Mouse (Mus musculus): Measurements from ENCODE around the gene Raf1.

Raf1 gene

DNA sequence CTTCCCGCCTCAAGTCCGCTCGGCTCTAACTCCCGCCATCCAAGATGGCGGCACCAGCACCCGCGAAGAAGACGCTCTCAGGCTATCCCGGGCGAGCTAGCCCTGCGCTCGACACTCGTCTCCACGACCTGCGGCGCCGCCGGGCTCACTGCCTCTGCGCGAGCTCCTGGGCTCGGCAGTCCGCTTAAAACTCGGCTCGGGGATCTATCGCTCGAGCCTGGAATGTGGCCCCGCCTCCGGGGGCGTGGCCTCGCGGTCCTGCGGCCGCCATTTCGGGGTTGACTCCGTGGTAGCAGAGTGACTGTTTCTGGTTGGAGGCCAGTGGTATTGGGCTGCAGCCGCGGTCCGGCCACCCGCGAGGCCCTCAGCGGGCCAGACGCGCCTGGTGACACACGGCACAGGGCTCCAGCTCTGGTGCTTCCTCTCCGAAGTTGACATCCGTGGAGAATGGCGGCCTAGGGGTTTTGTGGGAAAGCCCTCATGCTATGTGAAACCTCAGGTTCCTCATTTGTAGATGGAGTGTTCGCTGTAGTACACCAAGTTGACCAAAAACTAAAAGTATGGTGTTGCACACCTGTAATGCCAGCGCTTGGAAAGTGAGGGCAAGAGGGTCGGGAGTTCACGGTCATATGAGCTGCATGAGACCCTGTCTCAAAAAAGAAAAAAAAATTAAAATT lies at the start of gene Raf1:
Raf1 (minus strand) TSS at position 184 of the 677 bp plus-strand sequence.
- in situ Hi-C loops (cut with MboI, MseI) = no loop called here

DNA sequence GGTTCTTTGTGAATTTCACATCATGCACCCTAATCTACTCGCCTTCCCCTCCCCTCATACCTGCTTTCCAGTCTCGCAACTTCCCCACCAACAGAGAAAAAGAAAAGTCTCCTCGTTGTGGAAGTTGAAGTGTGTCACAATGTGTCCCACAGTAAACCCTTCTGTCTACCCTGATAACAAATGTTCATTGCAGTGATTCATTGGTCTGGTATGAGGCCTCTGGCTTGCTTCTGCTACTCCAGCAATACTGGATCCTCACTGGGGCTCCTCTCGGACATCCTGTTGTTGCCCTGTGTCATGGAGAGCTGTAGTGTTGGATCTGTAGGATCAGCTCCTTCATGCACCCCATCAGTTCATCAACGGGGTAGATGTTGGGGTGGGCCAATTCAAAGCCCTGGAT lies 45.8 kb upstream of the Raf1 start:
- in situ Hi-C loops (cut with MboI, MseI) = loop anchor here in 1 of 2 experiments (5.0 kb wide), 1 partner anchor 550 kb away; no protein-coding TSS in a partner anchor

DNA sequence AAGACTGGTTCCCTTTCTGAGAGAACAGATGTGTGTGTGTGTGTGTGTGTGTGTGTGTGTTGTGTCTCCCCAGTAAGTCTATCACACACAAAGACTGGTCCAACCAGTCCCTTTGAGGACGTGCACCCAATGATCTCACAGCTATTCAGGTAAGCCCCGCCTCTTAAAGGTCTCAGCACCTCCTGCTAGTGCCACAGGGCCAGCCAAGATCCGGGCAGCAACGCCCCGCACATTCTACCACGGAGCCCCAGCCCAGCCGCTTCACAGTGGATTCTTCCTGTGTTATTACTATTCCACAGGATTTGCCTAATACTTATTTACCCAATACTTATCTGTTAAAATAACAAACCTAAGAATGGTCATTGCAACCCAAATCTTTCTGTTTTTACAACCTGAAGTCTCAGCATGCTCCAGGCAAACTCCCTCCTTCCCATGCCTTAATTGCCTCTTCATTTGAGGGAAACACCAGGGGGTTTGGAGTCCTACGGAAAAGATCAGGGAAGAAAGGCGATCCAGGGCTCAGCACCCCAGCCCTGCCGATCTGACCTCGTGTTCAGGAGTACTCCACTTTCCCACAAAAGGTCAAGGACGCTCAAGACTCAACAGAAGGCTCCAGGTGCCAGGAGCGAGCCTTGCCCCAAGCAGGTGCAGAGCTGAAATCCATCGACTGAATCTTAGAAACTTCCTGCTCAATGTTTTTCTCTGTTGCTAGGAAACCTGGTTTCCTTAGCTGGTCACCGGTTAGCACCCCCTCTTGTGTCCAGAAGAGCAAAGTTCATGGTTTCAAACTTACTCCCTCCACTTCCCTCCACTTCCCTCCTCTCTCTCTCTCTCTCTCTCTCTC lies 41.5 kb upstream of the Raf1 start:
- in situ Hi-C loops (cut with MboI, MseI) = no loop called here

DNA sequence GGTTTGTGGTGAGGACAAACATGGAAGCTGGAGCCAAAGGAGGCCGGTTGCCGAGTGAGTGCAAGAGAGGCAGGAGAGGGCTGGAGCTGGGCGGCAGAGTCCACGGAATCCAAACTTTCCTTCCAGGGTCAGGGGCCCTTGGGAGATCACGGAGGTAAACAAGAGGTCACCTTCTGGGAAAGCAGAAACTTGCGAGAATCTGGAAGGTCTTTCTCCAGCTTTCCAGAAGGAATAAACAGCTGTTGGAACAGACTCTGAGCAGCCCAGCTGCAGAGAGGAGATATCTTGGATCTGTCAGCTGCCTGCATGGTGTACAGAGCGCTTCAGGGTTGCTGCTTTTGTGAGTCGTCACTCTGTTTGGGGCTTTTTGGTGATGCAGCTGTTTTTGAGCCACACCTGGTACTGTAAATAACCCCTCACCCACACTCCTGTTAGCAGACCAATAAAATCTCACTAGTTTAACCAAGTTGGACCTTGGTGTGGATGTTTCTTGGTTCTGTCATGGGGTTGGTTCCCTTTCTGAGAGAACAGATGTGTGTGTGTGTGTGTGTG lies 40.7 kb upstream of the Raf1 start:
- in situ Hi-C loops (cut with MboI, MseI) = no loop called here

DNA sequence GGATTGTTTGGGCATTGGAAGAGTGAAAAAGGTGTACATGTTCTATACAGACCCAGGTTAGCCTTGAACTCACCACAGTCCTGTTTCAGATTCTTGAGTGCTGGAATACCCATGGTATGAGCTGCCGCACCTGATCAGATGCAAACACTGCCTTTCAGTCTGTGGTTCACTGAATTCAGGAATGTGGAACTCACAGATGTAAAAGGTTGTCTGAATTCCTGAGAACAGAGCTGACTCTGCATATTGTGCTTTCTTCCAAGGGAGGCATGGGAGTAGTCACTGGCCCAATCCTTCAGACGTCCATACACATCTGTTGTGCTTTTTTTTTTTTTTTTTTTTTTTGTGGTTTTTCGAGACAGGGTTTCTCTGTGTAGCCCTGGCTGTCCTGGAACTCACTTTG lies 34.8 kb upstream of the Raf1 start:
- in situ Hi-C loops (cut with MboI, MseI) = no loop called here

DNA sequence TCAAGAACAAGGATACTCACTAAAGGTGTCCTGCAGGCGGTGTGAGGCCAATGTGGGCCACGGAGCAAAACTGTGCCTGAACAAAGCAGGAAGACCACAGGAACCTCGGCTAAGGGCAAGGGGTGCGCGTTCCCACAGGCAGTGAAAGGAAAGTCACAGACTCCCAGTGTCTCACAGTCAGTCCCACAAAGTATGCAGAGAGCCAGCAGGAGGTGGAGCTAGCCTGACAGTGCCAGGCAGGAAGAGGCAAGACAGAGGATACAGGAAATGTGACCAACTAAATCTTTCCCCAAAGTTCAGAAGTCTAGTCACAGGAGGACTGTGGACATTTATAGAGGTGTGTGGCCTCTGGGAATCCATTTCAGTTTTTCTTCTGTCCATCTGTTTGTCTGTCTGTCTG lies 26.5 kb upstream of the Raf1 start:
- in situ Hi-C loops (cut with MboI, MseI) = no loop called here

DNA sequence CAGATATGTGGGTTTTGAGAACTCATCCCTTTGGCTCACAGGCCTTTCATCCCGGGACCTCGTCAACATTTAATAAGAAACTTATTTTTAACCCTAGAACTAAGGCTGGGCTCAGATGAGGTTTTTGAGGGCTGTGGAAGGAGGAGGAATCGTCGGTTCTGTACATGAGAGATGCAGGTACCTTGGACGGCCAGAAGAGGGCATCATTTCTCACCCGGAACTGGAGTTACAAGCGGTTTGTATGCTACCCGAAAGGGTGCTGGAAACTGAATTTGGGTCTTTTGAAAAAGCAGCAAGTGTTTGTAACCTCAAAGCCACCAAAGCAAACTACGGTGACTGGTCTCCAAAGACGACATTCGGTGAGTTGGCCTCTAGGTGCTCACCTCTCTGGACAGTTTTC lies 24.9 kb upstream of the Raf1 start:
- in situ Hi-C loops (cut with MboI, MseI) = no loop called here

DNA sequence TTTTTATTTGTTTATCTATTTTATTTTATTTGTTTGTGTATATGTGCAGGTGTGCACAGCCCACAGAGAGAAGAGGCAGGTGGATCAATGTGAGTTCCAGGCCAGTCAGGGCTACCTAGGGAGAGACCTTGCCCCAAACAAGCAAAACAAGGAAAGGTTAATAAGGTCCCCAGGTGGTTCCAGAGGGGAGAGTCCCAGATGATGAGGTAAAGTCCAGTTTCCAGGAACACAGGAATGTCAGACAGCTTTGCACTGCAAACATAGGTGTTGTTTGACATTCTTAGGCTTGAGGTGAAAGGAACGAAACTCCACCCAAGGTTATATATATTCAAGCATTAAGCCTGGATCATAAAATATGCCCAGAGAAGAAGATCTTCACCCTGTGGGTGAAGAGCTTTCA lies 24.3 kb upstream of the Raf1 start:
- in situ Hi-C loops (cut with MboI, MseI) = no loop called here

DNA sequence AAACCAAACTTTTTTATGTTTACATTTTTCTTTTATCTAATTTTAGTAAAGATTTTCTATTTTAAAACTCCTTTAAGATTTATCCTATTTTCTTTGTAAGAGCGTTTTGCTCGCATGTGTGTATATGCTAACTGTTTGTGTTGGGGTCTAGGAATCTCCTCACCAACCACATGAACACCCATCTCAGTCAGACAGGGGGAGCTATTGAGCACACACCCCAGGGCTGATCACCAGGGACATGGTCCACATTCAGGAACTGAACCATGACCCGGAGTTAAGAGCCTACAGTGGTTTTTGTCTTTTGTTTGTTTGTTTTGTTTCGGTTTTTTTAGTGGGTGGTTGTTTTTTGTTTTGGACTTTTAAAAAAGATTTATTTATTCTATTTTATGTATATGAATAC lies 22.3 kb upstream of the Raf1 start:
- in situ Hi-C loops (cut with MboI, MseI) = no loop called here

DNA sequence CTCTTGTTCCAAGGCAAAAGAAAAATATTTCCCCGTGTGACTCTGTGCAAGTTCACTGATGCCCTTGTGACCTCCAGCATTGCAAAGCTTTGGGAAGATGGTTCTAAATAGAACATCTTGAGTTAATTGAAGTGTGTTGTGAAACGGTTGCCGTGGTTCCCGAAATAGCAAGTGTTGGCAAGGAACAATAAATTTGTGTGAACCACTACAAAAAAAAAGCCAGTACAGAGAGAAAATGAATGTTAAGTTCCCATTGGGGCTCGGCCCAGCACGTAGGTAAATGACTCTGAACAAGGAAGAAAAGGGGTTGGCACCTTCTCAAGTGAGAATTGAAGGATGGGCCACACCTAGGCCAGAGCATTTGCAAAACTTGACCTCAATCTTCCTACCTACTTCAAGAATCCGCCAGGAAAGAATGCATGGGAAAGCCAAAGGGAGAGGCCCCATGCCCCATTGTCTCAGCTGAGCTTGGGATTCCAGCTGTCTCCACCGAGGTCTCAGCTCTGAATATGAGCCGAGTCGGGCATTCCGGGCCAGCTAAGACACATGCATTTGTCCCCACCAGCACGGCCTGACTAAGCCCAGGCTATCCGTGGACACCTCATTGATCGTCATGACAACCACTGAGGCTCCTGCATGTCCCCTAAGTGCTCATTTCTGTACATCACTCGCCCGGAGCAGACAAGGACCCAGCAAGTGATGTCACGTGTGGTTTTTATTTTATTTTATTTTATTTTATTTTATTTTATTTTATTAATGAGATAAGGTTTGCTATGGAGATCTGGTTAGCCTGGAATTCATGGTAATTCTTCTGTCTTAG lies 21.5 kb upstream of the Raf1 start:
- in situ Hi-C loops (cut with MboI, MseI) = no loop called here

DNA sequence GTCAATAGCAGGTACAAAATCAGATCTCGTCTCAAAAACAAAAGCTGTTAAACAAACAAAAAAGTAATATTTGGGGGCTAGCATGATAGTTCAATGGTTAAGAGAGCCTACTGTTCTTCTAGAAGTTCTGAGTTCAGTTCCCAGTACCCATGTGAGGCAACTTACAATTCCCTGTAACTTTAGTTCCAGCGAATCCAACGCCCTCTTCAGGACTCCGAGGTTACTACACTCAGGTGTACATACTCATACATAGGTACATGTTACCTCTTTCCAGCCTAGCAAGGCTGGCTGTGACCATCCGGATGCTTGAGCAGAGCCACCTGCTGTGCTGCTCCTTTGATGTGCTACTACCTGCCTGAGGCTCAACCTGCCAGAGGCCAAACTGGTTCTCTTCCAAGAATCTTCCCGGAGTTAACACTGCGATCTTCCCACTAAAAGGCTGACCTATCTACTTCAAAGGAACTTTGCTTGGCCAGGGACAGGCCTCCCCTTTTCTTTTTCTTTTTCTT lies 20.3 kb upstream of the Raf1 start:
- in situ Hi-C loops (cut with MboI, MseI) = no loop called here

DNA sequence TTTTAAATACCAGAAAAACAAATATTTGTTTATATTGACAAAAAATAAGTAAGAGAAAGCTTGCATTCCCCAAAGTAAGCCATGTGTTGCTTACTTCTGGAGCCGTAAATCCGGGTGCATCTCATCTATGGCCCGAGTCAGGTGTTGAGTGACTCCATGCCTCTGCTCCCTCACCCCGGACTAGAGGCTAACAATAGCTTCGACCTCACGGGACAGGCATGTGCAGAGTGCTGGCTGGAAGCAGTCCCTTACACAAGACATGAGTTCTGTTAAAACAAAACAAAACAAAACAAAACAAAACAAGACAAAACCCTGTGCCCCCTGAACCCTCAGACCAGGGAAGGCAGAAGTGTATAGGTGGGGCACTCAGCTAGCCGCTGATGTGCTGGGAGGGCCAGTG lies 18.7 kb upstream of the Raf1 start:
- in situ Hi-C loops (cut with MboI, MseI) = no loop called here

DNA sequence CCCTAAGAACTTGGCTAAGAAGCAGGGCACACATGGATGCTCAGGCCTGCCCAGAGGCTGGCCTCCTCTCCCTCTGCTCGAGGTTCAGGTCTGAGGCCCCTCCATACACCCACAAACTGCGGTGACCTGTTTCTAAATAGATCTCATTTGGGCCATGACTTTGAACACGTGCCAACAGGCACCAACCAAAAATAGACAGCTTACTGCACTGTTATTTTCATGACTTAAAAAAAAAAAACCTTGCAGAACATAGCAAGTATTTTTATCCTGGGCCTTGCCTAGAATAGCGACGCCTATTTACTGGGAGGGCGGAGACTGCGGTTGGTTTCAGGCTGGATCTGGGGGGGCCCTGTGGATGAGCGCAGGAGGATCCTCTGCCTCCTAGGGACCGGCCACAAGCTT lies 18.0 kb upstream of the Raf1 start:
- in situ Hi-C loops (cut with MboI, MseI) = no loop called here

DNA sequence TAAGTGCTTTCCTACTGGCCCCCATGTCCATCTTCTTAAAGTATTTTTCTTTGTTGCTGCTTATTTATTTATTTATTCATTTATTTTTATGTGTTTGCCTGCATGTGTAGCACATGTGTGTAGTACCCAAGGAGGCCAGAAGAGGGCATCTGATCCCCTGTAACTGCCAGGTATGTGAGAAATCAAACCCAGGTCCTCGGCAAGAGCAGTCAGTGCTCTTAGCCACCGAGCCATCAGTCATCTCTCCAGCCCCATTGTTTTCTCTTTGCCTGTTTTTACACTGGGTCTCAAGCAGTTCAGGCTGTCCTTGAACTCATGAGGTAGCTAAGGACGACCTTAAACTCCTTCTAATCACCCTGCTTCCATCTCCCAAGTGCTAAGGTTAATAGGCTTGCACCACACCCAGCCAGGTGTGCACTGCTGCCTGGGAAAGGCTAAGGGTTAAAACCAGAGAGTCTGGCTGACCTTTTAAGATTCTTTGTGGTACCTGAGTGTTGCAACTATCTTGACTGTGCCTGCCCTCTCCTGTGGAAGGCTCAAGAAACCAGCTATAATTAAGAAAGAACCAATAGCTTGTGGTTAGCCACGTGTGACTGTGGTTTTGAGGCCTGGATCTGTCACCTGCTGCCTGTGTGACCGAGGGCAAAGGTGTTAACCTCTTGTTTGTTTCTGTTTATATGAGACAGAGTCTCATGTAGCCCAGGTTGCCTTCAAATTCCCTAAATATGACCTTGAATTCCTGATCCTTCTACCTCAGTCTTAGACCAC lies 16.7 kb upstream of the Raf1 start:
- in situ Hi-C loops (cut with MboI, MseI) = no loop called here

DNA sequence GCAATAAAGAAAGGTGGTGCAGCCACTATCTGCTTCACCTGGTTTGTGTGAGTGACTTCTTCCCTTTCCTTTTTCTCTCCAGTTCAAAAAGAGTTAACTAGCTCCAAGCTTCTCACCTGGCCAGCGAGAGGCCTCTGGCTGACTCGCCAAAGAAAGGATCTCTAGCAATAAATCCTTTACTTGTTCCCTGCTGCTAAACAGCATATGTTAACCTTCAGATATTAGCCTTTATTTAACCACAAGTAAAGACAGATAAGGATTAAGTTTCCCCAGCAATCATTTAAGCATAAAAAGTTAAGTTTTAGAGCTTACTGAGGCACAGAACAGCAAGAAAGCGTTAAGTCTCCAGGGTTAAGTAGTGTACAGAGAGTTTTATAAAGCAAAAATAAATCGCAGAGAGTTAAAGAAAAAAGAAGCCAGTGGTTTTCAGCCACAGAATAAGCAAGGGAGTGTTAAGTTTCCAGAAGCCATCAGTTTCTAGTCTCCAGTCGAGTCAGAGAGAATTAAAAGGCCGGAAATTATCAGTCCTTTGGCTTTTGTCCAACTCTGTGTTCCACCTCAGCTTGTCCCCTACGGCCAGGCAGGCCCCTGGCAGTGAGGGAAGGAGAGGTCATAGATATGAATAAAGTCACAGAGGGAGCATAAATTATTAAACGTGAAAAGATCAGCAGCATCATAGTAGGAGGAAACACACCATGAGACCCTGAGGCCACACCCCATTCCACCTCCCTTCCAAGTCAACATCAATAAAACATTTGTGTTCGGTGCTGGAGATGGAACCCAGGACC lies 15.9 kb upstream of the Raf1 start:
- in situ Hi-C loops (cut with MboI, MseI) = no loop called here

DNA sequence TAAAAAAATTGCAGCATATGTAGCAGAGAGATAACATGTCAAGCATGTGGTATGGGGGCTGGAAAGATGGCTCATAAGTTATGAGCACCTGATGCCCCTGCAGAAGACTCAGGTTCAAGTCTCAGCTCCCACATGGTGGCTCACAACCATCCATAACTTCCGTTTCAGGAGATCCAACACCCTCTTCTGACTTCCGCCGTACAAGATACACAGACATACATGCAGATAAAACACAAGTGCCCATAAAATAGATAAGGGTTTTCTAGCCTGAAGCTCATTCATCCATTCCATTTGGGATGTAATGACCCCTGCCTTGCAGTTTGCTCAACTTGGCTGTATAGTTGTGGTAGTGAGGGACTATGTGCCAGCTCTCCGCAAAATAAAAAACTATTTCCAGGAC lies 13.7 kb upstream of the Raf1 start:
- in situ Hi-C loops (cut with MboI, MseI) = no loop called here

DNA sequence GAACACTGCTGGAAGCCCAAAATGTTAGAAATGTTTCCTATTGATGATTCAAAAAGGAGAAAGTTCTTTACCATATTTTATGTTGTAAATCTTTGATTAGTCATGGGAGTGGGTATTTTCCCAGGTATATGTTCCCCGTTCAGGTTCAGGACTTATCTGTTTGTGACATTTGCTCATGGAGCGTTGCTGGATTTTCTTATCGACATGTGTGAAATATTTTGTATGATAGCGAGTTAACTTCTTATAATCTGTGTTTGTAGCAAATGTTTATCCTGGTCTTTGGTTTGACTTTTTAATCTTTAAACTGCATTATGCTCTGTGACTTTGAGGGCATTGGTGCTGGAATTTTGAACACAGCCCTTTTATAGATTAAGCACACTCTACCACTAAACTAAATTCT lies 12.2 kb upstream of the Raf1 start:
- in situ Hi-C loops (cut with MboI, MseI) = no loop called here

DNA sequence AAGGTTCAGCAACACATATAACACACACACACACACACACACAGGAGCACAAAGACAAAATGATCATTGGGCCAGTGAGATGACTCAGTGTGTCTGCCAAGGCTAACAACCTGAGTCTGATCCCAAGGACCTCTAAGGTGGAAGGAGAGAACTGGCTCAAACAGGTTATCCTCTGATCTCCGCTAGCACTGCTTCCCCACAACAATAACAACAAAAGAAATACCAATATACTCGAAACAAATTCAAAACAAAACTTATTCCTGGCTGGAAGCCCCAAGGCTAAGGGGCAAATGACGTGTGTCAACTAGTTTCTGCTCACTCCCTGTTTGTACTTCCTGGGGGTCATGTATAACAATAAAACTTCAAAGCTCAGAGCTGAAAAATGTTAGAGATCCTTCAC lies 11.3 kb upstream of the Raf1 start:
- in situ Hi-C loops (cut with MboI, MseI) = no loop called here

DNA sequence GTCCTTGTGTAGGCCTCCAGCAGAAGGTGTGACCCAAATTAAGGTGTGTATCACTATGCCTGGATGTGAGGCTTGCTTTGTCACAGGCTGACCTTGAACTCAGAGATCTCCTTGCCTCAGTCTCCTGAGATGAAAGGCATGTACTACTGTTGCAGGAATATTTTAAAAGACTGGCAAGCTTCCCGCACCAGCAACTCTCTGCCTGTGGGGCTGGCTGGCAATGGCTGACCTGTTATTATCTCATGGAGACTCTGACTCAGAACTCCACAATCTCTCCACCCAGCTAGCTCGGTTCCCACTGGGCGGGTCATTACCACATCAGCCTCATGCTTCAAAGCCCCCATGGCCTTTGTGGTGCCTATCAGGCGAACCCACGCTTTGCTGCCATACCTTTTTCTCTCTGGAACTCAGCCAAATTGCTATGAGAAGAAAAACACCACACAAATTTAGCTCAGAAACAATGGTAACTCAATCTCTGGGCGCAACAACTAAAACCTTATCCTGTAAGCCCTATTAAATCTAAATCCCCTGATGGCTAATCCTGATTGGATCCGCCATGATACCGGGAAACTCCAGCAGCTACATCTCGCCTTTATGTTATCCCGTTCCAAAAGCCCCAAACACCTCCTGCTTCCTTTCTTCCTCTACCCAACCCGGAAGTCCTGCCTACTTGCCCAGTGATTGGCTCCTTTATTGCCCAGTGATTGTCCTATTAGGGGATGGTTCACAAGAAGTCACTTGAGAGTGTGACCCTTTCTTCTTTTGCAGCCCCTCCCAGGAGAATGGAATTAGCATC lies 8.6 kb upstream of the Raf1 start:
- in situ Hi-C loops (cut with MboI, MseI) = no loop called here
